Comparison of ENCODE assay signal across 15 mouse cellular contexts in the genomic region with DNA sequence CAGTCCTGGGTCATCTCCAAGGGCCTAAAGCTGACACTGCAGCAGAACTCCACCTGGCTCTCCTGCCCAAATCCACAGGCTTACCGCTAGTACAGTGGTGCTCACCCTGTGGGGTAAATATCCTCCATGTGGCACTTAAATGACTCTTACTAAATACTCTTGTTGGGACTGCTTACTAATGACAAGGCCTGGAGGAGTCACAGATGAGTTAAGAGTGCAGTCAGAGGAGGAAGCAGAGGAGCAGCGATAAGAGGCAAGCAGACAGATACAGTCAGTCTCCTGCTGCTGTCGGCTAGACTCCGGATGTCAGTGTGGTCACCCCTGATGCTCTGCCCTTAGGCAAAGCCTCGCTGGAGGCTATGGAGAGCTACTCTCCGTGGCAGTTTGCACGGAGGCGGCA. TPM values are rescaled to one million over a fixed set of nuclear protein-coding genes. Genes with fewer than 3 reads are reported as not detected.
DNase-seq lines count a peak whose midpoint lies in the region; ATAC-seq and TF ChIP-seq lines count a peak whose summit lies in the region.
"Had no signal": no experiment of that assay in that cellular context is flagged by ENCODE, and none has a peak within 500 bp of the region (broad histone marks: within the 10 kb centered on the region; RNA-seq: fewer than 3 reads in every experiment).

No protein-coding gene starts in this region.

- no peak overlapping the region for H3K4me2 ChIP-seq in hindbrain, embryonic 13.5 days
- no peak overlapping the region for H3K4me2 ChIP-seq in hindbrain, postnatal 0 days (ENCODE audit: low read depth, low read length)
- no peak overlapping the region for H3K4me2 ChIP-seq in liver, embryonic 16.5 days (ENCODE audit: low read depth, low read length)
- H3K4me2 ChIP-seq: embryonic facial prominence, embryonic 15.5 days; hindbrain, embryonic 12.5 days; lung, embryonic 15.5 days; midbrain, embryonic 13.5 days had no signal

- no peak for TF ChIP-seq CTCF in hindbrain, postnatal 0 days (IDR thresholded peaks at IDR 0.05; ENCODE audit: low read depth)

- H3K36me3 ChIP-seq in hindbrain, embryonic 13.5 days, result peaks cover 13% of the 10 kb centered on the region
- no peaks in the 10 kb centered on the region for H3K36me3 ChIP-seq in hindbrain, postnatal 0 days (ENCODE audit: insufficient read depth, low read length)
- H3K36me3 ChIP-seq in liver, embryonic 16.5 days (ENCODE audit: control insufficient read depth, insufficient read depth), result peaks cover 9% of the 10 kb centered on the region

- H3K9ac ChIP-seq in hindbrain, embryonic 13.5 days, result no peak overlapping the region
- no peak overlapping the region for H3K9ac ChIP-seq in hindbrain, postnatal 0 days (replicated peaks; ENCODE audit: low read length)
- H3K9ac ChIP-seq in liver, embryonic 16.5 days (ENCODE audit: low read depth, low read length), result no peak overlapping the region
- H3K9ac ChIP-seq: embryonic facial prominence, embryonic 15.5 days; hindbrain, embryonic 12.5 days; lung, embryonic 15.5 days; midbrain, embryonic 13.5 days had no signal

- no peaks in the 10 kb centered on the region for H3K27me3 ChIP-seq in hindbrain, embryonic 13.5 days
- no peaks in the 10 kb centered on the region for H3K27me3 ChIP-seq in hindbrain, postnatal 0 days (ENCODE audit: insufficient read depth, low read length)
- H3K27me3 ChIP-seq in liver, embryonic 16.5 days (ENCODE audit: control insufficient read depth, insufficient read depth, low read depth, low read length), result no peaks in the 10 kb centered on the region
- H3K27me3 ChIP-seq: embryonic facial prominence, embryonic 15.5 days; hindbrain, embryonic 12.5 days; lung, embryonic 15.5 days; midbrain, embryonic 13.5 days had no signal

- intact Hi-C loops in gastrocnemius, postnatal 14 days (cut with DNase I; ENCODE audit: low total_unique reads), result no loop called here

- no peak for ATAC-seq in hindbrain, embryonic 13.5 days (ENCODE audit: low FRiP score)
- ATAC-seq in hindbrain, postnatal 0 days, result no peak
- ATAC-seq in liver, embryonic 16.5 days (ENCODE audit: low read depth), result peak; percentile 41
- ATAC-seq: forebrain, embryonic 16.5 days; midbrain, embryonic 13.5 days had no signal

- H3K4me1 ChIP-seq in hindbrain, embryonic 13.5 days (replicated peaks), result no peaks in the 10 kb centered on the region
- H3K4me1 ChIP-seq in hindbrain, postnatal 0 days (ENCODE audit: insufficient read depth, low read length), result no peaks in the 10 kb centered on the region
- H3K4me1 ChIP-seq in liver, embryonic 16.5 days (ENCODE audit: control insufficient read depth, low read depth, low read length), result no peaks in the 10 kb centered on the region
- H3K4me1 ChIP-seq: embryonic facial prominence, embryonic 15.5 days; hindbrain, embryonic 12.5 days; midbrain, embryonic 13.5 days had no signal

- H3K9me3 ChIP-seq in hindbrain, embryonic 13.5 days, result no peaks in the 10 kb centered on the region
- H3K9me3 ChIP-seq in hindbrain, postnatal 0 days (ENCODE audit: low read length), result no peaks in the 10 kb centered on the region
- H3K9me3 ChIP-seq in liver, embryonic 16.5 days (replicated peaks; ENCODE audit: control insufficient read depth, low read length), result no peaks in the 10 kb centered on the region
- H3K9me3 ChIP-seq: embryonic facial prominence, embryonic 15.5 days; hindbrain, embryonic 12.5 days; lung, embryonic 15.5 days; midbrain, embryonic 13.5 days had no signal

- no peak overlapping the region for H3K4me3 ChIP-seq in hindbrain, embryonic 13.5 days
- H3K4me3 ChIP-seq in hindbrain, postnatal 0 days (ENCODE audit: low read length), result no peak overlapping the region
- H3K4me3 ChIP-seq in liver, embryonic 16.5 days (ENCODE audit: low read depth, low read length), result no peak overlapping the region
- H3K4me3 ChIP-seq: embryonic facial prominence, embryonic 15.5 days; hindbrain, embryonic 12.5 days; lung, embryonic 15.5 days; midbrain, embryonic 13.5 days had no signal

- WGBS in hindbrain, embryonic 13.5 days, result 72% methylated on average over 8 of the region's 8 CpGs
- 56% methylated on average over 8 of the region's 8 CpGs for WGBS in hindbrain, postnatal 0 days
- WGBS in liver, embryonic 16.5 days (ENCODE audit: insufficient replicate concordance), result 27% methylated on average over 8 of the region's 8 CpGs

- no peak for DNase-seq in hindbrain, postnatal 0 days (ENCODE audit: low spot score)
- DNase-seq in MEL-GATA-1-ER (ENCODE audit: extremely low read depth, low read depth), result peak; percentile 86
- peak; percentile 70 for DNase-seq in fat pad, adult 2 months (ENCODE audit: extremely low read depth, low read depth, low spot score)
- DNase-seq in left cerebral cortex, adult 9 months (ENCODE audit: low spot score in 2 of 2), result no peak
- no peak for DNase-seq in gastrocnemius, postnatal 14 days
- DNase-seq: cerebellum, adult 11-12 months; kidney, adult 8-10 months; thymus, postnatal 14 days had no signal

- H3K27ac ChIP-seq in hindbrain, embryonic 13.5 days, result 0 out of 2 replicates have a peak overlapping the region, but pooled peaks have one; percentile 4
- no peak overlapping the region for H3K27ac ChIP-seq in hindbrain, postnatal 0 days
- no peak overlapping the region for H3K27ac ChIP-seq in liver, embryonic 16.5 days (ENCODE audit: low read length)
- H3K27ac ChIP-seq: embryonic facial prominence, embryonic 15.5 days; hindbrain, embryonic 12.5 days; lung, embryonic 15.5 days; midbrain, embryonic 13.5 days had no signal

RNA-seq across cellular contexts. Expression of gene Rdx, which starts 46.1 kb away (rescaled TPM):
- 100 and 109 TPM in 2 replicates for polyA plus RNA-seq in hindbrain, embryonic 13.5 days (2015; fragmentation: Nextera tagmentation; extraction: Ambion mirVana)
- 57.1 and 59.3 TPM in 2 replicates for total RNA-seq in hindbrain, postnatal 0 days (2014; rRNA removed)
- 96.2 and 107 TPM in 2 replicates for polyA plus RNA-seq in hindbrain, postnatal 0 days (2015; fragmentation: Nextera tagmentation; extraction: Ambion mirVana)
- 54.9 and 55.7 TPM in 2 replicates for polyA plus RNA-seq in liver, embryonic 16.5 days (2015; fragmentation: Nextera tagmentation; extraction: Ambion mirVana)
- total RNA-seq in gastrocnemius, postnatal 14 days (2021), result 100 to 1,000 TPM; 101 to 103 TPM

Comparison
In these comparisons a context has a peak if more than half of its experiments do, and no peak if none do; other contexts are left out.
1. DNase-seq: peak in MEL-GATA-1-ER (single experiment) and fat pad, adult 2 months (single experiment); none in hindbrain, postnatal 0 days (single experiment), left cerebral cortex, adult 9 months (0 of 2) and gastrocnemius, postnatal 14 days (single experiment).